Mouse (Mus musculus): ENCODE measurements around the gene Zswim5. TPM values are rescaled to one million over a fixed set of nuclear protein-coding genes. Genes with fewer than 3 reads are reported as not detected.

Gene Zswim5
- polyA plus RNA-seq, 1 experiment, result 14.7 TPM

DNA sequence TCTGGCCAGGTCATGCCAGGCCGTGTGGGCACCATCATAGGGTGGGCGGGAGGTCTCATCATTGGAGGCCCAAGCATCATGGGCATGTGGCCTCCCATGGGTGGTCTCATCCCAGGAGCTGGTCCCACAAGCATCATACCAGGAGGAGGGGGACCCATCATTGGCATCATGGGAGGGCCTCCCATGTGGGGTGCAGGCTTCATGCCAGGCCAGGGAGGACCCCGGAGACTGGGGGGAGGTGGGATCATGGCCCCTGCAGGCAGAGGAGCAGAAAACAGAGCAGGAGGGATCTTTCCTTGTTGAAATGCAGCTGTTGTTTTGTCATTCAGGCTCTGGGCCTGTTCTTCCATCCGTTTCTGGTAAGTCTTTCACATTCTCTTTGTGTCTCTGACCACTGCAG is 2.6 kb upstream of the Zswim5 start:
- Histone ChIP-seq H3K27ac (ENCODE audit: insufficient read depth, low read depth, low read length) (no peak overlapping the region), H3K4me1 (ENCODE audit: control insufficient read depth, insufficient read depth, insufficient read length, low read length) (no peaks in the 10 kb centered on the region), H3K4me3 (ENCODE audit: low read depth, low read length) (no peak overlapping the region), H3K27me3 (ENCODE audit: control insufficient read depth, insufficient read depth, low read length) (no peaks in the 10 kb centered on the region), H3K36me3 (ENCODE audit: control insufficient read depth, insufficient read depth, low read length) (no peaks in the 10 kb centered on the region)
- TF ChIP-seq POLR2A (IDR thresholded peaks at IDR 0.05; ENCODE audit: low read depth, low read length) (no peak), CTCF (IDR thresholded peaks at IDR 0.05; ENCODE audit: extremely low read depth, insufficient read length, insufficient replicate concordance, low read depth, low read length) (no peak)
- WGBS, result 95% methylated on average over 4 of the region's 4 CpGs

DNA sequence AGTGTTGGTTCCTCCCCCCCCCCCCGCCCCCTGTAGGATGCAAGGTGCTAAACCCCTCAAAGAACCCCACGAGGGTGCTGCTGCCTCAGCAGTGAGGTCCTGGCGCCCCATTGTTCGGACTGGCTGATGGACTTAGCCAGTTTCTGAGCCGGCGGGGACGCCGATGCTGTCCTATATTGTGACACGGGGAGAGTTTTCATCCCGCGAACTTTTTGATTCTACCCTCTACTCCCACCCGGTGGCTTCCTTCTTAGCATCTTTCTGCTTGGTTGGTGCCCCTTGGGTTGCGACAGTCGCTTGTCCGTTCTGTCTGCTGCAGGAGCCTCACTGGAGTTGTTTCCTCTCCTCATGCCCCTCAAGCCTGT is 564 bp upstream of the Zswim5 start:
- H3K36me3 ChIP-seq (ENCODE audit: control insufficient read depth, insufficient read depth, low read length), result no peaks in the 10 kb centered on the region
- peak overlapping the region; percentile 37; the same call in 1 of the 2 replicates for H3K27ac ChIP-seq (ENCODE audit: insufficient read depth, low read depth, low read length)
- TF ChIP-seq CTCF (IDR thresholded peaks at IDR 0.05; ENCODE audit: extremely low read depth, insufficient read length, insufficient replicate concordance, low read depth, low read length) (no peak), POLR2A (IDR thresholded peaks at IDR 0.05; ENCODE audit: low read depth, low read length) (no peak)
- peak overlapping the region; percentile 72 for H3K4me3 ChIP-seq (ENCODE audit: low read depth, low read length)
- 1% methylated on average over 15 of the region's 15 CpGs for WGBS
- no peaks in the 10 kb centered on the region for H3K27me3 ChIP-seq (ENCODE audit: control insufficient read depth, insufficient read depth, low read length)
- no peaks in the 10 kb centered on the region for H3K4me1 ChIP-seq (ENCODE audit: control insufficient read depth, insufficient read depth, insufficient read length, low read length)

GRCm38 (mm10) chr4:116877729-116878321 is 649 bp downstream of the Zswim5 start:
- H3K27me3 ChIP-seq (ENCODE audit: control insufficient read depth, insufficient read depth, low read length), result no peaks in the 10 kb centered on the region
- no peaks in the 10 kb centered on the region for H3K4me1 ChIP-seq (ENCODE audit: control insufficient read depth, insufficient read depth, insufficient read length, low read length)
- H3K4me3 ChIP-seq (ENCODE audit: low read depth, low read length), result peak overlapping the region; percentile 72
- WGBS, result under 1% methylated on average over 44 of the region's 57 CpGs
- H3K36me3 ChIP-seq (ENCODE audit: control insufficient read depth, insufficient read depth, low read length), result no peaks in the 10 kb centered on the region
- TF ChIP-seq POLR2A (IDR thresholded peaks at IDR 0.05; ENCODE audit: low read depth, low read length), result no peak
- TF ChIP-seq CTCF (IDR thresholded peaks at IDR 0.05; ENCODE audit: extremely low read depth, insufficient read length, insufficient replicate concordance, low read depth, low read length), result no peak
- peak overlapping the region; percentile 59 for H3K27ac ChIP-seq (ENCODE audit: insufficient read depth, low read depth, low read length)

DNA sequence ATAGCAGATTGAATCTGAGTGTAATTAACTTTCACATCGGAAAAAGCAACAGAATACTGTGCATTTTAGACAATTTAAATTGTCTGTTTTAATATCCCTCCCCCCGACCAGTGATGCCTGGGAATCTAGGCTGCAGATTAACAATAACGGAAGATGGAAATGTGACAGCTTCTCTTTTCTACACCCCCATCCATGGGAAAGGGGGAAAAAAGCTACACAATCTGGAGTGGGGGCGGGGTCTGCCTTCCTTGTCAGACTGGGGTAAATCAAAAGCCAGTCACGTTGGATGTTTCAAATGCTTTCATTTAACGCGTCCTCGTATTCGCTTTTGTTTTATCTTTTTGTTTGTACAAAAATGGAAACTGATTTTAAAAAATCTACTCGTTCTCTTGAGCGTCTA is 1.3 kb downstream of the Zswim5 start:
- 5% methylated on average over 11 of the region's 11 CpGs for WGBS
- Histone ChIP-seq H3K27me3 (ENCODE audit: control insufficient read depth, insufficient read depth, low read length) (no peaks in the 10 kb centered on the region), H3K36me3 (ENCODE audit: control insufficient read depth, insufficient read depth, low read length) (no peaks in the 10 kb centered on the region), H3K27ac (ENCODE audit: insufficient read depth, low read depth, low read length) (no peak overlapping the region), H3K4me1 (ENCODE audit: control insufficient read depth, insufficient read depth, insufficient read length, low read length) (peaks cover 4% of the 10 kb centered on the region; the same call in 1 of the 2 replicates), H3K4me3 (ENCODE audit: low read depth, low read length) (peak overlapping the region; percentile 38)
- no peak for TF ChIP-seq CTCF (IDR thresholded peaks at IDR 0.05; ENCODE audit: extremely low read depth, insufficient read length, insufficient replicate concordance, low read depth, low read length)
- no peak for TF ChIP-seq POLR2A (IDR thresholded peaks at IDR 0.05; ENCODE audit: low read depth, low read length)

DNA sequence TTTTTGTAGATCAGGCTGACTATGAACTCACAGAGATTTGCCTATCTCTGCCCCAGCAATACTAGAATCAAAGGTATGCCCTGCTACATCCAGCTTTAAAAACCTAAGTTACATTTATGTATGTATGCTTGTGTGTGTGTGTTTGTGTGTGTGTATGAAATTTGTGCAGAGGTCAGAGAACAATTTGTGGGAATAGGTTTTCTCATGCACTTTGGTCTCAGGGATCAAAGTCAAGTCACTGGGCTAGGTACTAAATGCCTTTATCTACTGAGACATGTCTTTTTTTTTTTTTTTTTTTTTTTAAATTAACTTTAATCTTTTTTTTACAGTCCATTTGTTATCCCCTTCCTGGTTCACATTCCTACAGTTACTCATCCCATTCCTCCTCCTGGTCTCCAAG is 5.5 kb downstream of the Zswim5 start:
- no peak overlapping the region for H3K4me3 ChIP-seq (ENCODE audit: low read depth, low read length)
- H3K36me3 ChIP-seq (ENCODE audit: control insufficient read depth, insufficient read depth, low read length), result no peaks in the 10 kb centered on the region
- no peaks in the 10 kb centered on the region; the same call in 1 of the 2 replicates for H3K27me3 ChIP-seq (ENCODE audit: control insufficient read depth, insufficient read depth, low read length)
- no peak overlapping the region for H3K27ac ChIP-seq (ENCODE audit: insufficient read depth, low read depth, low read length)
- H3K4me1 ChIP-seq (ENCODE audit: control insufficient read depth, insufficient read depth, insufficient read length, low read length), result peaks cover 4% of the 10 kb centered on the region; the same call in 1 of the 2 replicates
- no peak for TF ChIP-seq POLR2A (IDR thresholded peaks at IDR 0.05; ENCODE audit: low read depth, low read length)
- TF ChIP-seq CTCF (IDR thresholded peaks at IDR 0.05; ENCODE audit: extremely low read depth, insufficient read length, insufficient replicate concordance, low read depth, low read length), result no peak

DNA sequence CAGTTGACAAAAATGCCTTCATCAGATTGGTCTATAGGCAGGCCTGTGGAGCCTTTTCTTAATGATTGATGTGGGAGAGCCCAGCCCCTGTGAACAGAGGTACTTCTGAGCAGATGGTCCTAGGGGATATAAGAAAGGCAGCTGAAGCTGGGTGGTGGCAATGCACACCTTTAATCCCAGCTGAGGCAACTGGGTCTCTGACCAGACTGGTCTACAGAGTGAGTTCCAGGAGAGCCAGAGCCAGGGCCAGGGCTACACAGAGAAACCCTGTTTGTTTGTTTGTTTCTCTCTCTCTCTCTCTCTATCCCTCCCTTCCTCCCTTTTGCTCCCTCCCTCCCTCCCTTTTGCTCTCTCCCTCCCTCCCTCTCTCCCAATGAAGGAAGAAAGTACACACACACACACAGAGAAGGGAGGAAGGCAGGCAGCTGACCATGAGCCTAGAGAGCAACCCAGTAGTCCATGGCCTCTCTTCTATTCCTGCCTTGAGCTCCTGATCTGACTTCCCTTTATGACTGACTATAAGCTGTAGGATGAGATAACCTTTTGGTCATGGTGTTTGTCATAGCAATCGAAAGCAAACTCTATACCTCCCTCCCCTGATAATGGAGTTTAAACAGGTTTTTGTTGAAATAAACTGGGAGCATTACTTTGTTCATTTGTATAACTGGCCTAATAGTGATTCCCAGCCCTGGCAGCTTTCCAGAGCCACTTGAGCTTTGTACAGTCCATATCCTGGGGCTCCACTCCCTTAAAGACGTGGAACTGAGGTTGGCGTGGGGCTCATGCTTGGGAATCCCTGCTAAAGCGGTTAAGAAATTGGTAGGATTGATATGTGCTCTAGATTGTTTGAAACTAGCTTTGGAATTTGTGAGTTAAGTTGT is 17.3 kb downstream of the Zswim5 start:
- Histone ChIP-seq H3K27me3 (ENCODE audit: control insufficient read depth, insufficient read depth, low read length) (no peaks in the 10 kb centered on the region), H3K27ac (ENCODE audit: insufficient read depth, low read depth, low read length) (peak overlapping the region; percentile 62), H3K36me3 (ENCODE audit: control insufficient read depth, insufficient read depth, low read length) (no peaks in the 10 kb centered on the region), H3K4me1 (ENCODE audit: control insufficient read depth, insufficient read depth, insufficient read length, low read length) (peaks cover 11% of the 10 kb centered on the region; the same call in 1 of the 2 replicates), H3K4me3 (ENCODE audit: low read depth, low read length) (no peak overlapping the region)
- TF ChIP-seq CTCF (IDR thresholded peaks at IDR 0.05; ENCODE audit: extremely low read depth, insufficient read length, insufficient replicate concordance, low read depth, low read length) (no peak), POLR2A (IDR thresholded peaks at IDR 0.05; ENCODE audit: low read depth, low read length) (no peak)
- WGBS, result 19% methylated on average over 4 of the region's 4 CpGs

DNA sequence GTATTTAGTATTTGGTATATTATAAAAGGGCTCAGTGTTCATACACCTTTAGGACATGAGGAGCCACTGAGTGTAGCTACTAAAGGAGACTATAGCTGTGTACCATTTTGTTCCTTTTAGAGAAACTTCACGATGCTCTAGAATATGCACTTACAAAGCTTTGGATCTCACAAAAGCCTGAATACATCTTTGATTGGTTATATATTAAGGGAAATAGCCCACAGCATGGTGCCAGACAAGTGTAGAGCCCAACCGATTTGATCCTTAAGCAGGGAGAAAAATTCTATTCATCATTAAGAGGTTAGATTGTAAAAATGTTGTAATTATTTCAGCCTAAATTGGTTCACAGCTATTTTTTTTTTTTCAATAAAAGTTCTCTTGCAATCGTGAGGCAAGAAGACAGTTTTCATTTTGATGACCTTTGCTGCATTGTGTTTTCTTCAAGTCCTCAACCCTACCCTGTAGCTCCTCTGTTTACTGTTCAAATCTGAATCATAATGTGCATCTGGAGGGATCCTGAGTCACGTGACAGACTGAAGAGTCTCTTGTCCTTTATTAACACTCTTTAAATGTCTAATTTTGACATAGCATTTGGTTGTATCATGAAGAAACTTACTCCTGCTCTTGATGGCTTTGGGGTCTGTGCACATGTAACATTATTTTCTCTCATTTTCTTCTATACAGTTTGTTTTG is 33.5 kb downstream of the Zswim5 start:
- no peak for TF ChIP-seq CTCF (IDR thresholded peaks at IDR 0.05; ENCODE audit: extremely low read depth, insufficient read length, insufficient replicate concordance, low read depth, low read length)
- no peak for TF ChIP-seq POLR2A (IDR thresholded peaks at IDR 0.05; ENCODE audit: low read depth, low read length)
- no peak overlapping the region for H3K27ac ChIP-seq (ENCODE audit: insufficient read depth, low read depth, low read length)
- H3K4me3 ChIP-seq (ENCODE audit: low read depth, low read length), result no peak overlapping the region
- peaks cover 5% of the 10 kb centered on the region; the same call in 1 of the 2 replicates for H3K4me1 ChIP-seq (ENCODE audit: control insufficient read depth, insufficient read depth, insufficient read length, low read length)
- WGBS, result 64% methylated on average over 4 of the region's 4 CpGs
- H3K27me3 ChIP-seq (ENCODE audit: control insufficient read depth, insufficient read depth, low read length), result no peaks in the 10 kb centered on the region
- H3K36me3 ChIP-seq (ENCODE audit: control insufficient read depth, insufficient read depth, low read length), result no peaks in the 10 kb centered on the region
